Mouse (Mus musculus) liver, embryonic 15.5 days (tissue): ENCODE results near the gene Fam196b. TPM values are rescaled to one million over a fixed set of nuclear protein-coding genes. Genes with fewer than 3 reads are reported as not detected.

Source experiments
- ATAC-seq: fragments of 200-750 bp; cut with Nextera tagmentation; 2 replicates; pipeline ENCODE4 v1.8.0; 2017; ENCODE audit warnings: moderate number of reproducible peaks, mild to moderate bottlenecking, moderate library complexity; ENCODE audit not compliant: insufficient read depth
- H3K27ac ChIP-seq: fragments of 300-500 bp; sonication (generic); replicated peaks from 2 replicates; pipeline ENCODE4 v1.5.1; 2015; ENCODE audit warnings: mild to moderate bottlenecking, inconsistent platforms
- H3K27me3 ChIP-seq: fragments of 300-500 bp; sonication (generic); 2 replicates; pipeline ENCODE4 v1.6.1; 2015; ENCODE audit warnings: mild to moderate bottlenecking, inconsistent platforms
- H3K36me3 ChIP-seq: fragments of 300-500 bp; sonication (generic); replicated peaks from 2 replicates; pipeline ENCODE4 v1.6.1; 2015; ENCODE audit warnings: moderate library complexity, mild to moderate bottlenecking, inconsistent platforms
- H3K4me1 ChIP-seq: fragments of 300-500 bp; sonication (generic); replicated peaks from 2 replicates; pipeline ENCODE4 v1.6.1; 2015; ENCODE audit warnings: inconsistent platforms
- H3K4me2 ChIP-seq: fragments of 300-500 bp; sonication (generic); 2 replicates; pipeline ENCODE4 v1.6.1; 2015; ENCODE audit warnings: moderate library complexity, mild to moderate bottlenecking, inconsistent platforms
- H3K4me3 ChIP-seq: fragments of 300-500 bp; sonication (generic); replicated peaks from 2 replicates; pipeline ENCODE4 v1.5.1; 2015; ENCODE audit warnings: mild to moderate bottlenecking, inconsistent platforms
- H3K9ac ChIP-seq: fragments of 300-500 bp; sonication (generic); 2 replicates; pipeline ENCODE4 v1.6.1; 2015; ENCODE audit warnings: moderate library complexity, mild to moderate bottlenecking, inconsistent platforms
- H3K9me3 ChIP-seq: fragments of 300-500 bp; sonication (generic); replicated peaks from 2 replicates; pipeline ENCODE4 v1.6.1; 2016; ENCODE audit warnings: inconsistent platforms
- WGBS: fragments of 180-500 bp; shearing (Covaris S2); methylation state at CpG from one replicate; pipeline ENCODE4 v1.1.7; 2015; ENCODE audit warnings: mixed read lengths; ENCODE audit not compliant: insufficient replicate concordance; 5-methylcytosine and 5-hydroxymethylcytosine counted together
- polyA plus RNA-seq: library from polyadenylated mRNA; unstranded; fragments of >200 nt; fragmentation: Nextera tagmentation; extraction: Ambion mirVana; gene quantifications from 2 replicates; pipeline ENCODE4 v1.2.1, GENCODE M21; 2015

Fam196b gene
- polyA plus RNA-seq, 1 experiment from 2014 or later: 0.09 TPM

- Histone ChIP-seq H3K27ac (no peak overlapping the region), H3K9me3 (no peaks in the 10 kb centered on the region), H3K27me3 (no peaks in the 10 kb centered on the region), H3K4me3 (no peak overlapping the region), H3K9ac (no peak overlapping the region), H3K4me2 (no peak overlapping the region), H3K36me3 (no peaks in the 10 kb centered on the region), H3K4me1 (no peaks in the 10 kb centered on the region)
- ATAC-seq: no peak
- WGBS: 66% methylated on average over 6 of the region's 6 CpGs
These were observed 63.0 kb downstream of the Fam196b start for GRCm38 (mm10) chr11:34377649-34378048.

DNA sequence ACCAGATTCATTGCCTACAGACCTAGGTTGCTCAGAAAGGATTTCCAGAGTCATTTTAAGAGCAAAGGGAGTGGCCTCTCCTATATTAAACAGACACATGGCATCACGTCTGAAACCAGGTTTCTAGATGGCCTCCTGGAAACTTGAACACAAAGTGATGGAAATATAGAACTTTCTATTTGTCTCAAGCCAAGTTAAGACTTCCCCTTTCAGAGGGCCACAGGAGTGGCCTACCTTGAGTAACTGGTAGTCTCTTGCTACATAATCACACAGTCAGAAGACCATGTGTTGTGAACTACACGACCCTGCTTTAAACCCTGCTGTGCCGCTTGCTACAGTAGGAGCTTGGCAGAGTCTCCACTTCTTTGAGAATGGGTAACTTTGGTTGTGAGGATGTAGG is 68.9 kb downstream of the Fam196b start:
- WGBS: 57% methylated on average over 3 of the region's 3 CpGs
- Histone ChIP-seq H3K9ac (no peak overlapping the region), H3K4me3 (no peak overlapping the region), H3K4me2 (no peak overlapping the region), H3K27ac (no peak overlapping the region), H3K27me3 (no peaks in the 10 kb centered on the region), H3K4me1 (no peaks in the 10 kb centered on the region), H3K9me3 (no peaks in the 10 kb centered on the region), H3K36me3 (no peaks in the 10 kb centered on the region)
- ATAC-seq: no peak

DNA sequence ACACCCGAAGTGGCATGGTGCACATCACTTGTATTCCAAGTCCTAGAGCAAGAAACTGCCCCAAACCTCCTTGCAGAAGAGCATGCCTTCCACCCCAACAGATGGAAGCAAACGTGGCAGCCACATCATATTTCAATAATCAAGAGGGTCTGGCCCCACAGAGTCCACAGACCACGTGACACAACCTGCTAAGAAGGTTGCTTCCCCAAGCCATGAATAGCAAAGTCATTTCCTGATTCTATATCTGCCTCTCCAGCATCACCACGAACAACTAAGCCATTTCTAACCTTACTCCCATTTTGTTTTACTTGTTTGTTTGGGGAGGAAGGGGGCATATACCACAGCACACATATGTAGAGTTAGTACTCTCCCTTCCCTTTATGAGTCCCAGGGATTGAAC is 69.6 kb downstream of the Fam196b start:
- H3K4me2 ChIP-seq: no peak overlapping the region
- no peaks in the 10 kb centered on the region for H3K36me3 ChIP-seq
- 30% methylated on average over 4 of the region's 4 CpGs for WGBS
- no peak overlapping the region for H3K27ac ChIP-seq
- no peak overlapping the region for H3K9ac ChIP-seq
- no peaks in the 10 kb centered on the region for H3K4me1 ChIP-seq
- ATAC-seq: no peak
- no peaks in the 10 kb centered on the region for H3K9me3 ChIP-seq
- no peaks in the 10 kb centered on the region for H3K27me3 ChIP-seq
- H3K4me3 ChIP-seq: no peak overlapping the region

GRCm38 (mm10) chr11:34385001-34385688 is 70.5 kb downstream of the Fam196b start:
- no peak overlapping the region for H3K4me2 ChIP-seq
- H3K27ac ChIP-seq: no peak overlapping the region
- no peak overlapping the region for H3K4me3 ChIP-seq
- no peak overlapping the region for H3K9ac ChIP-seq
- H3K36me3 ChIP-seq: no peaks in the 10 kb centered on the region
- H3K4me1 ChIP-seq: no peaks in the 10 kb centered on the region
- no peaks in the 10 kb centered on the region for H3K27me3 ChIP-seq
- ATAC-seq: no peak
- WGBS: 50% methylated on average over 1 of the region's 1 CpGs
- H3K9me3 ChIP-seq: no peaks in the 10 kb centered on the region

- Histone ChIP-seq H3K27me3 (no peaks in the 10 kb centered on the region), H3K4me1 (no peaks in the 10 kb centered on the region), H3K9ac (no peak overlapping the region), H3K9me3 (no peaks in the 10 kb centered on the region), H3K36me3 (no peaks in the 10 kb centered on the region), H3K4me2 (no peak overlapping the region), H3K27ac (no peak overlapping the region), H3K4me3 (no peak overlapping the region)
- 43% methylated on average over 6 of the region's 6 CpGs for WGBS
- peak; percentile 25; the same call in 1 of the 2 replicates for ATAC-seq
These were observed 74.9 kb downstream of the Fam196b start for GRCm38 (mm10) chr11:34389261-34390116.

GRCm38 (mm10) chr11:34392105-34392504 is 77.5 kb downstream of the Fam196b start:
- WGBS: 54% methylated on average over 4 of the region's 4 CpGs
- no peak overlapping the region for H3K4me2 ChIP-seq
- no peak overlapping the region for H3K27ac ChIP-seq
- no peak for ATAC-seq
- H3K36me3 ChIP-seq: no peaks in the 10 kb centered on the region
- no peaks in the 10 kb centered on the region for H3K4me1 ChIP-seq
- H3K9me3 ChIP-seq: no peaks in the 10 kb centered on the region
- no peak overlapping the region for H3K9ac ChIP-seq
- no peak overlapping the region for H3K4me3 ChIP-seq
- H3K27me3 ChIP-seq: no peaks in the 10 kb centered on the region

- H3K4me2 ChIP-seq: no peak overlapping the region
- ATAC-seq: no peak
- H3K36me3 ChIP-seq: no peaks in the 10 kb centered on the region
- no peak overlapping the region for H3K4me3 ChIP-seq
- WGBS: 42% methylated on average over 3 of the region's 3 CpGs
- H3K4me1 ChIP-seq: no peaks in the 10 kb centered on the region
- no peaks in the 10 kb centered on the region for H3K9me3 ChIP-seq
- H3K27ac ChIP-seq: no peak overlapping the region
- H3K27me3 ChIP-seq: no peaks in the 10 kb centered on the region
- H3K9ac ChIP-seq: no peak overlapping the region
These were observed 81.2 kb downstream of the Fam196b start for GRCm38 (mm10) chr11:34395802-34396201.

DNA sequence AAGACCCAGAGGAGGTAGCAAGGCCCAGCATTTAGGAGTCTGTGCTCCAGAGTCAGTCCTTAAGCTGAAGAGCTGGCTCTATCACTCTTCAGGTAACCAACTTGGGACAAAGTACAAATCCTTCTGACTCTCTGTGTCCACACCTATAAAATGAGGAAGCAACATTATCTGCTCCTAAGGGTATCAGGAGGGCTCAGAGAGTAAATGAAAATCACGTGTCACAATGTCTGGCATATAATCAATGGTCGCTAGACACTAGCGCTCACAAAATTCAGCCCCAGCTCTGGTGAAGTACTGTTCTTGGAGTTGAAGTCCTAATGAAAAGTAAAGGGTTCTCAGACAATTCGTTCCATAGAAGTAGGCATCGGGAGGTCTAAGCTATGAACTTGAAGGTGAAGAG is 83.0 kb downstream of the Fam196b start:
- H3K4me2 ChIP-seq: no peak overlapping the region

DNA sequence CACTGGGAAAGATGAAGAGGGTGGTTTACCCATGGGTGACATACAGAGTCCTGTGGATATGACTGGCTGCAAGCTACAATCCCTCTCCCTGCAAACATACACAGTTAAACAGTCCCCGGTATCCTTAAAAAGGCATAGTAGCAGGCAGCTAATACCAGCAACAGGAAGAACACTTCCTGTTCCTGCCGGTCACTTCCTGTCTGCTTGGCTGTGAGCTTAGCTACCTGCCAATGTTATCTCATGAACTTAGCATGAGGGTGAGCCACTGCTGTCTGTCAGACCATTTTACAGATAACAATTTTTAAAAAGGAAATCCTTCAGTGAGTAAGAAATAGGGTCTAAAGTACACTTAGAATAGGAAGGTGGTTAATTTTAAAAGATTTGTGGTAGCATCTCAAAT is 83.9 kb downstream of the Fam196b start:
- WGBS: 10% methylated on average over 2 of the region's 2 CpGs
- H3K4me3 ChIP-seq: no peak overlapping the region
- no peak for ATAC-seq

More for the DNA sequence above, 83.0 kb downstream of the Fam196b start:
- Histone ChIP-seq H3K9ac (no peak overlapping the region), H3K4me3 (no peak overlapping the region), H3K9me3 (no peaks in the 10 kb centered on the region), H3K27ac (no peak overlapping the region), H3K27me3 (no peaks in the 10 kb centered on the region), H3K36me3 (no peaks in the 10 kb centered on the region), H3K4me1 (no peaks in the 10 kb centered on the region)
- no peak for ATAC-seq
- WGBS: 60% methylated on average over 5 of the region's 5 CpGs

GRCm38 (mm10) chr11:34401343-34401742 is 86.7 kb downstream of the Fam196b start:
- Histone ChIP-seq H3K9ac (no peak overlapping the region), H3K27me3 (no peaks in the 10 kb centered on the region), H3K4me3 (no peak overlapping the region), H3K4me1 (no peaks in the 10 kb centered on the region), H3K9me3 (no peaks in the 10 kb centered on the region), H3K4me2 (no peak overlapping the region), H3K27ac (no peak overlapping the region), H3K36me3 (no peaks in the 10 kb centered on the region)
- 81% methylated on average over 8 of the region's 8 CpGs for WGBS
- no peak for ATAC-seq

More for the DNA sequence above, 83.9 kb downstream of the Fam196b start:
- Histone ChIP-seq H3K36me3 (no peaks in the 10 kb centered on the region), H3K27me3 (no peaks in the 10 kb centered on the region), H3K4me2 (no peak overlapping the region), H3K9ac (no peak overlapping the region), H3K27ac (no peak overlapping the region), H3K4me1 (no peaks in the 10 kb centered on the region), H3K9me3 (no peaks in the 10 kb centered on the region)

GRCm38 (mm10) chr11:34405311-34405710 is 90.7 kb downstream of the Fam196b start:
- no peaks in the 10 kb centered on the region for H3K36me3 ChIP-seq
- no peaks in the 10 kb centered on the region for H3K9me3 ChIP-seq
- no peaks in the 10 kb centered on the region for H3K27me3 ChIP-seq
- H3K4me3 ChIP-seq: no peak overlapping the region
- no peak overlapping the region for H3K27ac ChIP-seq
- H3K4me2 ChIP-seq: no peak overlapping the region
- 49% methylated on average over 1 of the region's 1 CpGs for WGBS
- H3K9ac ChIP-seq: no peak overlapping the region
- no peak for ATAC-seq
- no peaks in the 10 kb centered on the region for H3K4me1 ChIP-seq
